Mouse (Mus musculus) limb, embryonic 12.5 days (tissue): ENCODE data around the gene Dnah11. TPM values are rescaled to one million over a fixed set of nuclear protein-coding genes. Genes with fewer than 3 reads are reported as not detected.

ENCODE experiments used
- ATAC-seq: fragments of 200-750 bp; cut with Nextera tagmentation; 2 replicates; pipeline ENCODE4 v1.8.0; 2017; ENCODE audit warnings: low read depth, moderate TSS enrichment; ENCODE audit not compliant: insufficient number of reproducible peaks, insufficient read depth, low FRiP score, low TSS enrichment
- H3K27ac ChIP-seq: fragments of 300-500 bp; sonication (generic); 2 replicates; pipeline ENCODE4 v1.5.1; 2016; ENCODE audit warnings: mild to moderate bottlenecking, moderate library complexity
- H3K27me3 ChIP-seq: fragments of 300-500 bp; sonication (generic); 2 replicates; pipeline ENCODE4 v1.6.1; 2016; ENCODE audit warnings: mild to moderate bottlenecking, moderate library complexity
- H3K36me3 ChIP-seq: fragments of 300-500 bp; sonication (generic); 2 replicates; pipeline ENCODE4 v1.6.1; 2016; ENCODE audit warnings: mild to moderate bottlenecking, moderate library complexity
- H3K4me1 ChIP-seq: fragments of 300-500 bp; sonication (generic); replicated peaks from 2 replicates; pipeline ENCODE4 v1.6.1; 2016
- H3K4me2 ChIP-seq: fragments of 300-500 bp; sonication (generic); 2 replicates; pipeline ENCODE4 v1.6.1; 2016; ENCODE audit warnings: mild to moderate bottlenecking, moderate library complexity
- H3K4me3 ChIP-seq: fragments of 300-500 bp; sonication (generic); replicated peaks from 2 replicates; pipeline ENCODE4 v1.5.1; 2016; ENCODE audit warnings: mild to moderate bottlenecking
- H3K9ac ChIP-seq: fragments of 300-500 bp; sonication (generic); replicated peaks from 2 replicates; pipeline ENCODE4 v1.6.1; 2016; ENCODE audit warnings: mild to moderate bottlenecking, moderate library complexity
- H3K9me3 ChIP-seq: fragments of 300-500 bp; sonication (generic); 2 replicates; pipeline ENCODE4 v1.6.1; 2016; ENCODE audit warnings: mild to moderate bottlenecking, moderate library complexity
- WGBS: fragments of 180-500 bp; shearing (Covaris S2); methylation state at CpG from one replicate; pipeline ENCODE4 v1.1.7; 2016; 5-methylcytosine and 5-hydroxymethylcytosine counted together
- polyA plus RNA-seq: library from polyadenylated mRNA; unstranded; fragments of >200 nt; fragmentation: Nextera tagmentation; extraction: Ambion mirVana; gene quantifications from 2 replicates; pipeline ENCODE4 v1.2.1, GENCODE M21; 2016

Gene Dnah11
- polyA plus RNA-seq, 1 experiment from 2014 or later = 0.06 TPM

GRCm38 (mm10) chr12:117973712-117974111 lies 225.1 kb downstream of the Dnah11 start:
- no peak for ATAC-seq
- Histone ChIP-seq H3K27ac (no peak overlapping the region), H3K4me3 (no peak overlapping the region), H3K9me3 (no peaks in the 10 kb centered on the region), H3K36me3 (no peaks in the 10 kb centered on the region), H3K9ac (no peak overlapping the region), H3K4me1 (no peaks in the 10 kb centered on the region; the same call in 1 of the 2 replicates), H3K27me3 (no peaks in the 10 kb centered on the region), H3K4me2 (no peak overlapping the region)

- Histone ChIP-seq H3K4me2 (no peak overlapping the region), H3K9ac (no peak overlapping the region), H3K4me3 (no peak overlapping the region), H3K36me3 (no peaks in the 10 kb centered on the region), H3K9me3 (no peaks in the 10 kb centered on the region), H3K27ac (no peak overlapping the region), H3K4me1 (no peaks in the 10 kb centered on the region), H3K27me3 (no peaks in the 10 kb centered on the region)
- ATAC-seq = no peak
- 70% methylated on average over 2 of the region's 2 CpGs for WGBS
Observed at GRCm38 (mm10) chr12:117962698-117963097, 236.1 kb downstream of the Dnah11 start.

GRCm38 (mm10) chr12:117959213-117959612 lies 239.6 kb downstream of the Dnah11 start:
- H3K36me3 ChIP-seq = no peaks in the 10 kb centered on the region
- H3K27me3 ChIP-seq = 0 out of 2 replicates have a peak, but pooled peaks cover 3% of the 10 kb centered on the region
- no peaks in the 10 kb centered on the region for H3K4me1 ChIP-seq
- H3K4me2 ChIP-seq = no peak overlapping the region
- H3K9ac ChIP-seq = no peak overlapping the region
- H3K4me3 ChIP-seq = no peak overlapping the region
- H3K9me3 ChIP-seq = no peaks in the 10 kb centered on the region
- ATAC-seq = no peak
- no peak overlapping the region for H3K27ac ChIP-seq

- Histone ChIP-seq H3K27ac (no peak overlapping the region), H3K4me1 (no peaks in the 10 kb centered on the region), H3K27me3 (no peaks in the 10 kb centered on the region), H3K9me3 (no peaks in the 10 kb centered on the region), H3K36me3 (no peaks in the 10 kb centered on the region), H3K9ac (no peak overlapping the region), H3K4me2 (no peak overlapping the region), H3K4me3 (no peak overlapping the region)
- WGBS = 62% methylated on average over 5 of the region's 5 CpGs
- ATAC-seq = no peak
Observed at GRCm38 (mm10) chr12:117946823-117947704, 251.8 kb downstream of the Dnah11 start.

GRCm38 (mm10) chr12:117941947-117942346 lies 256.9 kb downstream of the Dnah11 start:
- Histone ChIP-seq H3K9me3 (no peaks in the 10 kb centered on the region), H3K4me1 (no peaks in the 10 kb centered on the region), H3K4me2 (no peak overlapping the region), H3K9ac (no peak overlapping the region), H3K27ac (no peak overlapping the region), H3K27me3 (no peaks in the 10 kb centered on the region), H3K36me3 (no peaks in the 10 kb centered on the region), H3K4me3 (no peak overlapping the region)
- WGBS = 43% methylated on average over 7 of the region's 7 CpGs
- no peak for ATAC-seq

GRCm38 (mm10) chr12:117938214-117938613 lies 260.6 kb downstream of the Dnah11 start:
- no peaks in the 10 kb centered on the region for H3K9me3 ChIP-seq
- no peaks in the 10 kb centered on the region for H3K36me3 ChIP-seq
- no peak overlapping the region for H3K4me3 ChIP-seq
- H3K9ac ChIP-seq = no peak overlapping the region
- H3K27me3 ChIP-seq = no peaks in the 10 kb centered on the region
- WGBS = 70% methylated on average over 2 of the region's 2 CpGs
- ATAC-seq = no peak
- H3K4me1 ChIP-seq = no peaks in the 10 kb centered on the region
- no peak overlapping the region for H3K27ac ChIP-seq
- no peak overlapping the region for H3K4me2 ChIP-seq

- no peaks in the 10 kb centered on the region for H3K27me3 ChIP-seq
- WGBS = 91% methylated on average over 1 of the region's 1 CpGs
- no peak for ATAC-seq
- no peak overlapping the region for H3K4me2 ChIP-seq
- no peak overlapping the region for H3K4me3 ChIP-seq
- H3K4me1 ChIP-seq = no peaks in the 10 kb centered on the region
- H3K9ac ChIP-seq = no peak overlapping the region
- no peaks in the 10 kb centered on the region for H3K36me3 ChIP-seq
- no peaks in the 10 kb centered on the region for H3K9me3 ChIP-seq
- no peak overlapping the region for H3K27ac ChIP-seq
Observed at GRCm38 (mm10) chr12:117932026-117932425, 266.8 kb downstream of the Dnah11 start.

- Histone ChIP-seq H3K4me1 (no peaks in the 10 kb centered on the region), H3K4me2 (no peak overlapping the region), H3K36me3 (no peaks in the 10 kb centered on the region), H3K27ac (no peak overlapping the region), H3K4me3 (no peak overlapping the region), H3K27me3 (no peaks in the 10 kb centered on the region), H3K9ac (no peak overlapping the region), H3K9me3 (no peaks in the 10 kb centered on the region)
- no peak for ATAC-seq
- 87% methylated on average over 4 of the region's 4 CpGs for WGBS
Observed at GRCm38 (mm10) chr12:117929768-117930167, 269.1 kb downstream of the Dnah11 start.

GRCm38 (mm10) chr12:117915826-117916588 lies 282.8 kb downstream of the Dnah11 start:
- H3K4me3 ChIP-seq = no peak overlapping the region
- H3K27ac ChIP-seq = no peak overlapping the region
- H3K9me3 ChIP-seq = no peaks in the 10 kb centered on the region
- no peaks in the 10 kb centered on the region for H3K36me3 ChIP-seq
- H3K4me1 ChIP-seq = peaks cover 20% of the 10 kb centered on the region
- H3K27me3 ChIP-seq = no peaks in the 10 kb centered on the region
- no peak overlapping the region for H3K9ac ChIP-seq
- no peak for ATAC-seq
- WGBS = 57% methylated on average over 10 of the region's 10 CpGs
- no peak overlapping the region for H3K4me2 ChIP-seq

- peaks cover 20% of the 10 kb centered on the region for H3K4me1 ChIP-seq
- no peak overlapping the region for H3K4me3 ChIP-seq
- 16% methylated on average over 10 of the region's 10 CpGs for WGBS
- ATAC-seq = no peak
- no peaks in the 10 kb centered on the region for H3K36me3 ChIP-seq
- H3K9ac ChIP-seq = no peak overlapping the region
- no peaks in the 10 kb centered on the region for H3K9me3 ChIP-seq
- no peak overlapping the region for H3K27ac ChIP-seq
- no peak overlapping the region for H3K4me2 ChIP-seq
- no peaks in the 10 kb centered on the region for H3K27me3 ChIP-seq
Observed at GRCm38 (mm10) chr12:117914613-117915245, 284.1 kb downstream of the Dnah11 start.

- Histone ChIP-seq H3K9ac (no peak overlapping the region), H3K36me3 (no peaks in the 10 kb centered on the region), H3K27ac (no peak overlapping the region), H3K27me3 (no peaks in the 10 kb centered on the region), H3K9me3 (no peaks in the 10 kb centered on the region), H3K4me3 (no peak overlapping the region), H3K4me2 (no peak overlapping the region), H3K4me1 (peaks cover 20% of the 10 kb centered on the region)
- WGBS = 82% methylated on average over 1 of the region's 1 CpGs
- ATAC-seq = no peak
Observed at GRCm38 (mm10) chr12:117911396-117911795, 287.4 kb downstream of the Dnah11 start.
